Mouse (Mus musculus) kidney, embryonic 16.5 days (tissue): ENCODE data around the gene Zfand6. TPM values are rescaled to one million over a fixed set of nuclear protein-coding genes. Genes with fewer than 3 reads are reported as not detected.
A peak's percentile ranks its signal among the peaks of the same experiment; 100 is the strongest.

Source experiments
- ATAC-seq: fragments of 200-750 bp; cut with Nextera tagmentation; 2 replicates; pipeline ENCODE4 v1.8.0; 2017; ENCODE audit warnings: moderate TSS enrichment; ENCODE audit not compliant: low FRiP score, low TSS enrichment
- H3K27ac ChIP-seq: fragments of 300-500 bp; sonication (generic); 2 replicates; pipeline ENCODE4 v1.5.1; 2014; ENCODE audit warnings: low read length
- H3K27me3 ChIP-seq: fragments of 300-500 bp; sonication (generic); 2 replicates; pipeline ENCODE4 v1.6.1; 2014; ENCODE audit warnings: low read length, control low read depth, mixed read lengths; ENCODE audit not compliant: insufficient read depth
- H3K36me3 ChIP-seq: fragments of 300-500 bp; sonication (generic); 2 replicates; pipeline ENCODE4 v1.6.1; 2014; ENCODE audit warnings: low read length, control low read depth, mixed read lengths; ENCODE audit not compliant: insufficient read depth
- H3K4me1 ChIP-seq: fragments of 300-500 bp; sonication (generic); 2 replicates; pipeline ENCODE4 v1.6.1; 2014; ENCODE audit warnings: low read length, control low read depth, mixed read lengths; ENCODE audit not compliant: insufficient read depth
- H3K4me2 ChIP-seq: fragments of 300-500 bp; sonication (generic); replicated peaks from 2 replicates; pipeline ENCODE4 v1.6.1; 2014; ENCODE audit warnings: low read depth, low read length
- H3K4me3 ChIP-seq: fragments of 300-500 bp; sonication (generic); 2 replicates; pipeline ENCODE4 v1.5.1; 2014; ENCODE audit warnings: mild to moderate bottlenecking, low read length
- H3K9ac ChIP-seq: fragments of 300-500 bp; sonication (generic); replicated peaks from 2 replicates; pipeline ENCODE4 v1.6.1; 2014; ENCODE audit warnings: low read length
- H3K9me3 ChIP-seq: fragments of 300-500 bp; sonication (generic); 2 replicates; pipeline ENCODE4 v1.6.1; 2016; ENCODE audit warnings: low read length, control low read depth
- WGBS: fragments of 180-500 bp; shearing (Covaris S2); extraction: QIAGEN DNeasy Blood & Tissue Kit; methylation state at CpG from one replicate; pipeline ENCODE4 v1.1.7; 2014; 5-methylcytosine and 5-hydroxymethylcytosine counted together
- polyA plus RNA-seq: library from polyadenylated mRNA; unstranded; fragments of >200 nt; fragmentation: Nextera tagmentation; extraction: Ambion mirVana; gene quantifications from 2 replicates; pipeline ENCODE4 v1.2.1, GENCODE M21; 2015

Gene Zfand6
- polyA plus RNA-seq, 1 experiment from 2014 or later: 189 TPM

- Histone ChIP-seq H3K4me2 (peak overlapping the region; percentile 81), H3K27ac (0 out of 2 replicates have a peak overlapping the region, but pooled peaks have one; percentile 28), H3K27me3 (no peaks in the 10 kb centered on the region), H3K4me1 (peaks cover 12% of the 10 kb centered on the region; the same call in 1 of the 2 replicates), H3K9ac (peak overlapping the region; percentile 6; the same call in 1 of the 2 replicates), H3K9me3 (no peaks in the 10 kb centered on the region), H3K4me3 (no peak overlapping the region), H3K36me3 (no peaks in the 10 kb centered on the region)
- no peak for ATAC-seq
- 71% methylated on average over 12 of the region's 12 CpGs for WGBS
Observed at GRCm38 (mm10) chr7:84687653-84688580, 1.8 kb downstream of the Zfand6 start.

DNA sequence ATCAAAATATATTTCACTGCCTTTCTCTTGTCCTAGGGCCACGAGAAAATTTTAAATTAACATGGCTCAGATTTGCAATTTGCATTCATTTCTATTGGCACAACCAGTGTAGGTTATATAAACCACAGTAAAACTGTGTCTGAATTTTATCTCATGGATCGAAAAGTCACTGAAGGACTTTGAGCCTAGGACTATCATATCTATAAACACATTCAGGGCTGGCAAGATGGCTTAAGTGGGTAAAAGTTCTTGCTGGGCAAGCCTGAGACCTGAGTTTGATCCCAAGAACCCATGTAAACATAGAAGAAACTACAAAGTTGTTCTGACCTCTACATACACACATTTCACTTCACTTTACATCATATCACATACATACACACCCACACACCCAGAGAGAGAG lies 3.4 kb downstream of the Zfand6 start:
- Histone ChIP-seq H3K4me3 (no peak overlapping the region), H3K36me3 (no peaks in the 10 kb centered on the region), H3K27me3 (no peaks in the 10 kb centered on the region), H3K4me2 (no peak overlapping the region), H3K9ac (no peak overlapping the region), H3K27ac (no peak overlapping the region), H3K9me3 (no peaks in the 10 kb centered on the region), H3K4me1 (peaks cover 12% of the 10 kb centered on the region; the same call in 1 of the 2 replicates)
- ATAC-seq: no peak
- WGBS: 78% methylated on average over 2 of the region's 2 CpGs

DNA sequence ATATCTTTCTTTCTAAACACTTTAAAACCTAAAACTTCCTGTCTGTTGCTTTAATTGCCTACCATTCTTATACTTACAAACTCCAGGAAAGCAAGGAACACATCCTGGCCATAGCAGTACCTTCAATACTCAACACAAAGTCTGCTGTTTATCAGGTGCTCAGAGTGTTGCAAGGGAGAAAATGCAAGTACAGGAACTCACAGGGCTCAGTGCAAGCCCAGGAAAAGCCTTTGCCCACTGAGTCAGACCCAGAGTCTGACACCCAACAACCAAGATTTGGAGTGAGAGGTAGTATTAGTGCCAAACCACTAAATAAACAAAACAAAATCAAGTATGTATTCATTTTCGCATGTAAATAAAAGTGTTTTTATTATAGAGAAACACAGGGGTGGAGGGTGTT lies 5.1 kb downstream of the Zfand6 start:
- H3K9ac ChIP-seq: no peak overlapping the region
- H3K4me2 ChIP-seq: no peak overlapping the region
- H3K9me3 ChIP-seq: no peaks in the 10 kb centered on the region
- H3K4me3 ChIP-seq: no peak overlapping the region
- no peak for ATAC-seq
- no peak overlapping the region for H3K27ac ChIP-seq
- no peaks in the 10 kb centered on the region for H3K27me3 ChIP-seq
- H3K4me1 ChIP-seq: peaks cover 17% of the 10 kb centered on the region
- H3K36me3 ChIP-seq: no peaks in the 10 kb centered on the region
- WGBS: 92% methylated on average over 1 of the region's 1 CpGs

DNA sequence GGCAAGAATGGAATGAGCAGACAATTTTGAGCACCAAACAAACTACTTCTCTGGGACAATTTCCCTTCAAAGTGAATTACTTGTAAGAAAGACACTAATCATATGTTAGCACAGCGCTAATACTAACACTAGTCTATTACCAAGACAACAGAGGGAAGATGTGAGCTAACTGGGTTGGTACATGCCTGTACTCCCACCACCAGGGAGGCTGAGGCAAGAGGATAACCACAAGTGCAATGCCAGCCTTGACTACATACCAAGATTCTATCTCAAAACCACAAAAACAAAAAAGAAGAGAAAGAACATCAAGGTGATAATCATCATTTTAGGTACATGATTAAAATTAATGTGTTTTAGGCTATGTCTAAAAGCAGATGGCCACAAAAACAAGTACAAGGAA lies 8.2 kb downstream of the Zfand6 start:
- Histone ChIP-seq H3K27me3 (no peaks in the 10 kb centered on the region), H3K4me3 (no peak overlapping the region), H3K4me2 (no peak overlapping the region), H3K9me3 (no peaks in the 10 kb centered on the region), H3K27ac (no peak overlapping the region), H3K9ac (no peak overlapping the region), H3K36me3 (no peaks in the 10 kb centered on the region), H3K4me1 (peaks cover 14% of the 10 kb centered on the region)
- ATAC-seq: no peak
- WGBS: 86% methylated on average over 1 of the region's 1 CpGs

DNA sequence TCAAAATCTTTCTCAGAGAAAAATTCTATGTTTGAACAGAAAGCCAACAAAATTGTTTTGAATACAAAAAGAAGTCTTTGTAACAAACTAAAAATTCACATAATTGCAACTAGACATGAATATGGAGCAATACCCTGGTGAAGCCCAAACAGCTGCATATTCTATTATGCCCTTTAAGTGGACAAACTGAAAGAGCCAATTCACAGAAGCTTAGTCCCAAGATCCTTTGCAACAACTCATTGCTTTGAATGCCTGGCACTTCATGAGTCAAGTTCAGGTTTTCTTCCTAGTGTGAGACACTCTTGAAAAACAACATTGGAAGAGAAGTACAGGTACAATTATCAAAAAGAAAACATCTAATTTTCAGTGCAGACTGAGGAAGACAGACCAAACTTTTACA lies 8.8 kb downstream of the Zfand6 start:
- no peak overlapping the region for H3K4me3 ChIP-seq
- H3K9me3 ChIP-seq: no peaks in the 10 kb centered on the region
- H3K27ac ChIP-seq: no peak overlapping the region
- no peaks in the 10 kb centered on the region for H3K27me3 ChIP-seq
- H3K4me2 ChIP-seq: no peak overlapping the region
- H3K9ac ChIP-seq: no peak overlapping the region
- no peaks in the 10 kb centered on the region for H3K36me3 ChIP-seq
- ATAC-seq: no peak
- H3K4me1 ChIP-seq: peaks cover 14% of the 10 kb centered on the region

GRCm38 (mm10) chr7:84680092-84680491 lies 9.7 kb downstream of the Zfand6 start:
- peak overlapping the region; percentile 74 for H3K27ac ChIP-seq
- H3K4me2 ChIP-seq: peak overlapping the region; percentile 50
- 0 out of 2 replicates have a peak overlapping the region, but pooled peaks have one; percentile 31 for H3K9ac ChIP-seq
- 40% methylated on average over 2 of the region's 2 CpGs for WGBS
- H3K27me3 ChIP-seq: no peaks in the 10 kb centered on the region
- no peaks in the 10 kb centered on the region for H3K36me3 ChIP-seq
- peaks cover 14% of the 10 kb centered on the region for H3K4me1 ChIP-seq
- no peaks in the 10 kb centered on the region for H3K9me3 ChIP-seq
- peak overlapping the region; percentile 36 for H3K4me3 ChIP-seq
- no peak for ATAC-seq

GRCm38 (mm10) chr7:84679264-84679663 lies 10.5 kb downstream of the Zfand6 start:
- Histone ChIP-seq H3K9me3 (no peaks in the 10 kb centered on the region), H3K9ac (no peak overlapping the region), H3K27ac (no peak overlapping the region), H3K4me3 (peak overlapping the region; percentile 45), H3K27me3 (no peaks in the 10 kb centered on the region), H3K36me3 (no peaks in the 10 kb centered on the region), H3K4me1 (peaks cover 14% of the 10 kb centered on the region), H3K4me2 (no peak overlapping the region; the same call in 1 of the 2 replicates)
- peak; percentile 99 for ATAC-seq
- 0% methylated on average over 4 of the region's 4 CpGs for WGBS

DNA sequence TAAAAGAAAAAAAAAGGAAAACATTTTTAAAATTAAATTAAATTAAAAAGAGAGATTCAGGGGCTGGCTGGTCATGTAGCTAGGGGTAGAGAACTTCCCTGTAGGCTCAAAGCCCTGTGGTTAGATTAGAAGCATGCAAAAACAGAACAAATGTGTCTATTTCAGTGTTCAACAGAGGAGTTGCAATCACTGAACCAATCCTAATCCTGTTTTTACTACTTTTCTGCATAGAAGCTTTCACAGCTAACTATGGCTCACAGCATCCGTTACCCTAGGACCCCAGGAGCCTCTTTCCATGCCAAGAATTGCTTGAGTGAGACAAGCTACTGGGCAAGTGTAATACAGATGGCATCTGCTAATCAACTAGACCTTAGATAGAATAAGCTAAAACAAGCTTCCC lies 16.7 kb downstream of the Zfand6 start:
- Histone ChIP-seq H3K36me3 (no peaks in the 10 kb centered on the region), H3K4me1 (peaks cover 18% of the 10 kb centered on the region), H3K4me3 (no peak overlapping the region), H3K9me3 (no peaks in the 10 kb centered on the region), H3K27ac (no peak overlapping the region), H3K9ac (no peak overlapping the region), H3K27me3 (no peaks in the 10 kb centered on the region), H3K4me2 (no peak overlapping the region)
- ATAC-seq: no peak
- 81% methylated on average over 1 of the region's 1 CpGs for WGBS

DNA sequence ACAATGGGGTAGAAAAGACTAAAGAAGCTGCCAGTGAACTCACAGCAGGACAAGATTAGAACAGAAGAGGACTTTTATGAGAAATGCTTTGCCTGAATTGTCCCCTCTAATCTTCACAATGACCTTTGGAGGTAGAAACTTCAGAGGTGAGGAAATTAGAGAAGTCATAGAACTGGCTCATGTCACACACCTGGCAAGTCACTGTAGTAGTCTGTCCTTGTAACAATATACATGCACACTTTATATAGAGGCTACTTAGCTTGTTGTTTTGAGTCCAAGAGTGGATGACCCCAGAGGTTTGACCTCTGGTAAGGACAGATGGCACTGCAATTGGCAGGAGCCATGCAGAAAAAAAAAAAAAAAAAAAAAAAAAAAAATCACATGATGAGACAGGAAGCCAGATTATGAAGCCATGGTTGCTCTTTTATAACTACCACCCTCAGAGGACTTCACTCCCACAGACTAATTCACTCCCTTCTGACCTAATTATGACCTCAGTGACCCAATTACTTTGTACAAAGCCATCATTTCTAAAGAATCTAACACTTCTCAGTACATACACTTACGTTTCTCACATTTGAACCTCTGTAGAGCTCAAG lies 20.1 kb downstream of the Zfand6 start:
- no peak overlapping the region for H3K27ac ChIP-seq
- 58% methylated on average over 1 of the region's 1 CpGs for WGBS
- no peaks in the 10 kb centered on the region for H3K9me3 ChIP-seq
- H3K36me3 ChIP-seq: no peaks in the 10 kb centered on the region
- no peaks in the 10 kb centered on the region for H3K27me3 ChIP-seq
- ATAC-seq: no peak
- no peak overlapping the region for H3K4me2 ChIP-seq
- no peak overlapping the region for H3K4me3 ChIP-seq
- peaks cover 14% of the 10 kb centered on the region for H3K4me1 ChIP-seq
- H3K9ac ChIP-seq: no peak overlapping the region

DNA sequence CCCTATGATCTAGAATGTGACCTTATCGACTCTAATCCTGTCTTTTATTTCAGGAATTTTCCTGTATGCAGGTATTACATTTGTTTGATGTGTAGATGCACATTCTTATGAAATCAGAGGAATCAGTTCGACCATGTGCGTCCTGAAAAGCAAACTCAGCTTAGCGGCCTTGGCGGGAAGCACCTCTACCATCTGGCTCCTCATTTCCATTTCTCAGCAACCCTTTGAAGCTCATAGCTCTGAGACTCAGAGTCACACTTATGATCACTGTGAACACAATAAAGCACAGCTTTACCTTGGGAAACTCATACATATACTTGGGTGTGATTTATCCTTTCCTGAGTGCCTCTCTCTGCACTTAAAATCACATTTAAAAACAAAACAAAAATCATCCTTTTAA lies 21.8 kb downstream of the Zfand6 start:
- no peak overlapping the region for H3K4me3 ChIP-seq
- H3K9me3 ChIP-seq: no peaks in the 10 kb centered on the region
- H3K9ac ChIP-seq: no peak overlapping the region
- H3K27me3 ChIP-seq: no peaks in the 10 kb centered on the region
- H3K36me3 ChIP-seq: no peaks in the 10 kb centered on the region
- ATAC-seq: no peak
- no peak overlapping the region for H3K27ac ChIP-seq
- WGBS: 80% methylated on average over 5 of the region's 5 CpGs
- no peak overlapping the region for H3K4me2 ChIP-seq
- peaks cover 14% of the 10 kb centered on the region for H3K4me1 ChIP-seq
